Mouse (Mus musculus): ENCODE results near the gene Qsox2.

GRCm38 (mm10) chr2:26252514-26253206 lies 15.3 kb upstream of the Qsox2 start:
- TF ChIP-seq CTCF (IDR thresholded peaks at IDR 0.05; ENCODE audit: extremely low read depth, insufficient read depth, insufficient read length, insufficient replicate concordance) (no peak), POLR2A (IDR thresholded peaks at IDR 0.05; ENCODE audit: low read depth, low read length) (no peak)

Measured in spleen, adult 2 months (tissue).